19 mouse cellular contexts compared by ENCODE assay signal in genomic region chr7:35344785-35345330, GRCm38 (mm10). TPM values are rescaled to one million over a fixed set of nuclear protein-coding genes. Genes with fewer than 3 reads are reported as not detected.
DNase-seq lines count a peak whose midpoint lies in the region; ATAC-seq and TF ChIP-seq lines count a peak whose summit lies in the region.
"Had no signal": no experiment of that assay in that cellular context is flagged by ENCODE, and none has a peak within 500 bp of the region (broad histone marks: within the 10 kb centered on the region; RNA-seq: fewer than 3 reads in every experiment).

No protein-coding gene starts in this region.

- H3K27me3 ChIP-seq in heart, embryonic 10.5 days (ENCODE audit: insufficient read depth, poor library complexity, severe bottlenecking) = no peaks in the 10 kb centered on the region
- no peaks in the 10 kb centered on the region for H3K27me3 ChIP-seq in intestine, embryonic 14.5 days (replicated peaks; ENCODE audit: control insufficient read depth, insufficient read depth, low read length)
- no peaks in the 10 kb centered on the region for H3K27me3 ChIP-seq in small intestine, adult 2 months (ENCODE audit: control insufficient read depth, insufficient read depth, low read length)
- no peaks in the 10 kb centered on the region for H3K27me3 ChIP-seq in stomach, postnatal 0 days (ENCODE audit: control insufficient read depth, insufficient read depth, low read length)
- H3K27me3 ChIP-seq in forebrain, embryonic 16.5 days (replicated peaks; ENCODE audit: control insufficient read depth, insufficient read depth, low read length) = no peaks in the 10 kb centered on the region
- H3K27me3 ChIP-seq: embryonic facial prominence, embryonic 12.5 days; forebrain, embryonic 15.5 days; hindbrain, embryonic 12.5 days had no signal

- no peak overlapping the region for H3K27ac ChIP-seq in heart, embryonic 10.5 days
- 0 out of 2 replicates have a peak overlapping the region, but pooled peaks have one; percentile 18 for H3K27ac ChIP-seq in intestine, embryonic 14.5 days (ENCODE audit: low read depth)
- peak overlapping the region; percentile 41 for H3K27ac ChIP-seq in small intestine, adult 2 months (ENCODE audit: insufficient read depth, low read depth, low read length)
- no peak overlapping the region for H3K27ac ChIP-seq in stomach, postnatal 0 days (replicated peaks)
- H3K27ac ChIP-seq in forebrain, embryonic 16.5 days (ENCODE audit: low read length) = no peak overlapping the region
- H3K27ac ChIP-seq: embryonic facial prominence, embryonic 12.5 days; forebrain, embryonic 15.5 days; heart, adult 2 months; hindbrain, embryonic 12.5 days had no signal

- TF ChIP-seq EP300 in stomach, postnatal 0 days (optimal IDR thresholded peaks at IDR 0.05) = no peak

- peaks cover 18% of the 10 kb centered on the region for H3K4me1 ChIP-seq in heart, embryonic 10.5 days
- H3K4me1 ChIP-seq in intestine, embryonic 14.5 days (replicated peaks; ENCODE audit: control insufficient read depth, insufficient read depth, low read length) = 0 out of 2 replicates have a peak, but pooled peaks cover 2% of the 10 kb centered on the region
- peaks cover 46% of the 10 kb centered on the region for H3K4me1 ChIP-seq in small intestine, adult 2 months (ENCODE audit: control insufficient read depth, insufficient read depth, insufficient read length, low read length)
- H3K4me1 ChIP-seq in stomach, postnatal 0 days (replicated peaks; ENCODE audit: control insufficient read depth, insufficient read depth) = no peaks in the 10 kb centered on the region
- H3K4me1 ChIP-seq in forebrain, embryonic 16.5 days (replicated peaks; ENCODE audit: control insufficient read depth, insufficient read depth, low read length) = no peaks in the 10 kb centered on the region
- H3K4me1 ChIP-seq: embryonic facial prominence, embryonic 12.5 days; forebrain, embryonic 15.5 days; hindbrain, embryonic 12.5 days had no signal

- TF ChIP-seq POLR2A in small intestine, adult 2 months (IDR thresholded peaks at IDR 0.05; ENCODE audit: low read depth, low read length) = no peak

- H3K4me2 ChIP-seq in intestine, embryonic 14.5 days (ENCODE audit: low read length) = no peak overlapping the region
- no peak overlapping the region for H3K4me2 ChIP-seq in stomach, postnatal 0 days (replicated peaks; ENCODE audit: low read depth)
- no peak overlapping the region for H3K4me2 ChIP-seq in forebrain, embryonic 16.5 days (ENCODE audit: low read length)
- H3K4me2 ChIP-seq: embryonic facial prominence, embryonic 12.5 days; forebrain, embryonic 15.5 days; hindbrain, embryonic 12.5 days had no signal

- H3K9ac ChIP-seq in intestine, embryonic 14.5 days (ENCODE audit: low read length) = no peak overlapping the region
- no peak overlapping the region for H3K9ac ChIP-seq in stomach, postnatal 0 days (ENCODE audit: low read length)
- no peak overlapping the region for H3K9ac ChIP-seq in forebrain, embryonic 16.5 days (replicated peaks; ENCODE audit: low read depth, low read length)
- H3K9ac ChIP-seq: embryonic facial prominence, embryonic 12.5 days; forebrain, embryonic 15.5 days; hindbrain, embryonic 12.5 days had no signal

- H3K36me3 ChIP-seq in heart, embryonic 10.5 days = no peaks in the 10 kb centered on the region
- H3K36me3 ChIP-seq in intestine, embryonic 14.5 days (ENCODE audit: control insufficient read depth, insufficient read depth, low read length) = no peaks in the 10 kb centered on the region
- H3K36me3 ChIP-seq in small intestine, adult 2 months (ENCODE audit: control insufficient read depth, insufficient read depth, low read length) = peaks cover 3% of the 10 kb centered on the region; the same call in 1 of the 2 replicates
- no peaks in the 10 kb centered on the region for H3K36me3 ChIP-seq in stomach, postnatal 0 days (ENCODE audit: control insufficient read depth, insufficient read depth, low read length)
- no peaks in the 10 kb centered on the region for H3K36me3 ChIP-seq in forebrain, embryonic 16.5 days (ENCODE audit: control insufficient read depth, insufficient read depth)
- H3K36me3 ChIP-seq: embryonic facial prominence, embryonic 12.5 days; forebrain, embryonic 15.5 days; hindbrain, embryonic 12.5 days had no signal

- H3K9me3 ChIP-seq in heart, embryonic 10.5 days = no peaks in the 10 kb centered on the region
- no peaks in the 10 kb centered on the region for H3K9me3 ChIP-seq in intestine, embryonic 14.5 days (ENCODE audit: control insufficient read depth, low read length)
- no peaks in the 10 kb centered on the region for H3K9me3 ChIP-seq in stomach, postnatal 0 days (ENCODE audit: control insufficient read depth, low read length)
- H3K9me3 ChIP-seq in forebrain, embryonic 16.5 days (ENCODE audit: control insufficient read depth, low read length) = no peaks in the 10 kb centered on the region
- H3K9me3 ChIP-seq: embryonic facial prominence, embryonic 12.5 days; forebrain, embryonic 15.5 days; hindbrain, embryonic 12.5 days had no signal

- peak; percentile 48; the same call in 1 of the 2 replicates for ATAC-seq in intestine, embryonic 14.5 days (replicated peaks; ENCODE audit: low FRiP score, low TSS enrichment, low read depth)
- ATAC-seq in stomach, postnatal 0 days (ENCODE audit: low FRiP score, low TSS enrichment) = no peak
- no peak for ATAC-seq in forebrain, embryonic 16.5 days
- ATAC-seq: forebrain, embryonic 15.5 days had no signal

- WGBS in heart, embryonic 10.5 days = 47% methylated on average over 5 of the region's 5 CpGs
- WGBS in intestine, embryonic 14.5 days = 76% methylated on average over 5 of the region's 5 CpGs
- WGBS in small intestine, adult 2 months = 40% methylated on average over 5 of the region's 5 CpGs
- WGBS in stomach, postnatal 0 days = 73% methylated on average over 5 of the region's 5 CpGs
- 95% methylated on average over 5 of the region's 5 CpGs for WGBS in forebrain, embryonic 16.5 days

- DNase-seq in heart, adult 11 months = peak; percentile 83
- no peak for DNase-seq in heart, embryonic 10.5 days (ENCODE audit: low spot score)
- DNase-seq in intestine, embryonic 14.5 days (ENCODE audit: low spot score) = no peak
- DNase-seq in stomach, postnatal 0 days (ENCODE audit: low spot score) = peak; percentile 34
- no peak for DNase-seq in layer of hippocampus, adult 9-10 months (ENCODE audit: low spot score)
- DNase-seq in adrenal gland, postnatal 25 days = no peak
- DNase-seq: adrenal gland, adult 8-10 months; cerebellum, adult 11 months; cerebellum, adult 8-10 months; cerebellum, postnatal 25 days; gastrocnemius, postnatal 10 days; heart, adult 2 months; heart, postnatal 10 days; heart, postnatal 4 days had no signal

- TF ChIP-seq CTCF in small intestine, adult 2 months (IDR thresholded peaks at IDR 0.05; ENCODE audit: extremely low read depth, insufficient read length, insufficient replicate concordance, low read depth, low read length) = no peak
- no peak for TF ChIP-seq CTCF in stomach, postnatal 0 days (IDR thresholded peaks at IDR 0.05; ENCODE audit: low read depth)

- H3K4me3 ChIP-seq in heart, embryonic 10.5 days = no peak overlapping the region
- no peak overlapping the region for H3K4me3 ChIP-seq in intestine, embryonic 14.5 days (ENCODE audit: low read depth, low read length)
- H3K4me3 ChIP-seq in small intestine, adult 2 months (ENCODE audit: low read depth, low read length) = no peak overlapping the region
- no peak overlapping the region for H3K4me3 ChIP-seq in stomach, postnatal 0 days (ENCODE audit: low read depth, low read length)
- no peak overlapping the region for H3K4me3 ChIP-seq in forebrain, embryonic 16.5 days (replicated peaks; ENCODE audit: low read length)
- H3K4me3 ChIP-seq: embryonic facial prominence, embryonic 12.5 days; forebrain, embryonic 15.5 days; heart, adult 2 months; hindbrain, embryonic 12.5 days had no signal

RNA-seq across cellular contexts. Expression of gene Rhpn2, which starts 10.9 kb away (rescaled TPM):
- 7.7 and 8.2 TPM in 2 replicates for polyA plus RNA-seq in heart, embryonic 10.5 days (2016; fragmentation: Nextera tagmentation; extraction: Ambion mirVana)
- polyA plus RNA-seq in intestine, embryonic 14.5 days (2014; fragmentation: Nextera tagmentation; extraction: Ambion mirVana) = 48.6 and 48.7 TPM in 2 replicates
- polyA plus RNA-seq in small intestine, adult 2 months (2012; rRNA removed) = 14.6 and 46.0 TPM in 2 replicates
- 23.1 and 24.4 TPM in 2 replicates for polyA plus RNA-seq in stomach, postnatal 0 days (2015; fragmentation: Nextera tagmentation; extraction: Ambion mirVana)
- 1.4 and 1.6 TPM in 2 replicates for polyA plus RNA-seq in forebrain, embryonic 16.5 days (2015; fragmentation: Nextera tagmentation; extraction: Ambion mirVana)
- 1.7 and 2.8 TPM in 2 replicates for total RNA-seq in adrenal gland, postnatal 25 days (2021)

RNA-seq across cellular contexts. Expression of gene Gpatch1, which starts 26.6 kb away (rescaled TPM):
- polyA plus RNA-seq in heart, embryonic 10.5 days (2016; fragmentation: Nextera tagmentation; extraction: Ambion mirVana) = 12.5 and 15.3 TPM in 2 replicates
- polyA plus RNA-seq in intestine, embryonic 14.5 days (2014; fragmentation: Nextera tagmentation; extraction: Ambion mirVana) = 16.9 and 18.3 TPM in 2 replicates
- 0.89 and 2.2 TPM in 2 replicates for polyA plus RNA-seq in small intestine, adult 2 months (2012; rRNA removed)
- 9.1 and 9.3 TPM in 2 replicates for polyA plus RNA-seq in stomach, postnatal 0 days (2015; fragmentation: Nextera tagmentation; extraction: Ambion mirVana)
- polyA plus RNA-seq in forebrain, embryonic 16.5 days (2015; fragmentation: Nextera tagmentation; extraction: Ambion mirVana) = 23.7 and 24.4 TPM in 2 replicates
- total RNA-seq in adrenal gland, postnatal 25 days (2021) = 14.8 and 21.9 TPM in 2 replicates

RNA-seq across cellular contexts. Expression of gene Faap24, which starts 51.8 kb away (rescaled TPM):
- polyA plus RNA-seq in heart, embryonic 10.5 days (2016; fragmentation: Nextera tagmentation; extraction: Ambion mirVana) = 17.8 and 22.9 TPM in 2 replicates
- polyA plus RNA-seq in intestine, embryonic 14.5 days (2014; fragmentation: Nextera tagmentation; extraction: Ambion mirVana) = 18.1 and 21.3 TPM in 2 replicates
- 1.8 and 3.9 TPM in 2 replicates for polyA plus RNA-seq in small intestine, adult 2 months (2012; rRNA removed)
- polyA plus RNA-seq in stomach, postnatal 0 days (2015; fragmentation: Nextera tagmentation; extraction: Ambion mirVana) = 8.8 and 9.3 TPM in 2 replicates
- polyA plus RNA-seq in forebrain, embryonic 16.5 days (2015; fragmentation: Nextera tagmentation; extraction: Ambion mirVana) = 21.5 and 22.0 TPM in 2 replicates
- 8.6 and 11.9 TPM in 2 replicates for total RNA-seq in adrenal gland, postnatal 25 days (2021)

RNA-seq across cellular contexts. Expression of gene Cep89, which starts 52.0 kb away (rescaled TPM):
- 43.2 and 45.1 TPM in 2 replicates for polyA plus RNA-seq in heart, embryonic 10.5 days (2016; fragmentation: Nextera tagmentation; extraction: Ambion mirVana)
- polyA plus RNA-seq in intestine, embryonic 14.5 days (2014; fragmentation: Nextera tagmentation; extraction: Ambion mirVana) = 42.4 and 45.5 TPM in 2 replicates
- polyA plus RNA-seq in small intestine, adult 2 months (2012; rRNA removed) = 4.4 and 10.1 TPM in 2 replicates
- polyA plus RNA-seq in stomach, postnatal 0 days (2015; fragmentation: Nextera tagmentation; extraction: Ambion mirVana) = 11.7 and 12.3 TPM in 2 replicates
- polyA plus RNA-seq in forebrain, embryonic 16.5 days (2015; fragmentation: Nextera tagmentation; extraction: Ambion mirVana) = 36.0 and 45.7 TPM in 2 replicates
- 20.0 and 27.3 TPM in 2 replicates for total RNA-seq in adrenal gland, postnatal 25 days (2021)

Comparison
In these comparisons a context has a peak if more than half of its experiments do, and no peak if none do; other contexts are left out.
1. DNase-seq: peak in heart, adult 11 months (single experiment) and stomach, postnatal 0 days (single experiment); none in heart, embryonic 10.5 days (single experiment), intestine, embryonic 14.5 days (single experiment), layer of hippocampus, adult 9-10 months (single experiment) and adrenal gland, postnatal 25 days (single experiment).
2. H3K27ac ChIP-seq: peak in intestine, embryonic 14.5 days (single experiment) and small intestine, adult 2 months (single experiment); none in heart, embryonic 10.5 days (single experiment), stomach, postnatal 0 days (single experiment) and forebrain, embryonic 16.5 days (single experiment).